Mouse (Mus musculus) heart, postnatal 14 days (tissue): ENCODE measurements around the gene Fhdc1. TPM values are rescaled to one million over a fixed set of nuclear protein-coding genes. Genes with fewer than 3 reads are reported as not detected.

Experiments used
- total RNA-seq, 2 experiments: library from RNA; stranded (reverse); gene quantifications; 2 replicates each; pipeline ENCODE4 v1.2.3; 2021

Fhdc1 gene
- total RNA-seq, 2 experiments from 2014 or later: 0.66 to 1.7 TPM

Other genes with a start within 250 kb of the Fhdc1 start
- gene Trim2, start 173.6 kb downstream of the Fhdc1 start, total RNA-seq: 1 to 10 TPM; 6.9 to 8.5 TPM
- 10 to 100 TPM; 17.8 to 18.9 TPM for gene Arfip1, start 102.2 kb upstream of the Fhdc1 start, total RNA-seq
- gene Tigd4, start 113.1 kb upstream of the Fhdc1 start, total RNA-seq: under 1 TPM; 0.07 to 0.15 TPM
- 1 to 10 TPM; 2.2 to 2.8 TPM for gene Tmem154, start 185.8 kb upstream of the Fhdc1 start, total RNA-seq